Mouse (Mus musculus) myocyte (in vitro differentiated cells): Measurements from ENCODE around the gene Ap2a1. TPM values are rescaled to one million over a fixed set of nuclear protein-coding genes. Genes with fewer than 3 reads are reported as not detected.

ENCODE experiments used
- H3K27me3 ChIP-seq: one replicate; pipeline ENCODE4 v1.6.1; 2011; ENCODE audit not compliant: control insufficient read depth, insufficient read depth, insufficient read length
- H3K36me3 ChIP-seq: one replicate; pipeline ENCODE4 v1.6.1; 2011; ENCODE audit not compliant: control insufficient read depth, insufficient read depth
- H3K4me2 ChIP-seq: one replicate; pipeline ENCODE4 v1.6.1; 2011; ENCODE audit warnings: low read depth, control low read depth
- H3K4me3 ChIP-seq: one replicate; pipeline ENCODE4 v1.5.1; 2011; ENCODE audit warnings: mild to moderate bottlenecking, control low read depth, moderate library complexity
- H3K79me2 ChIP-seq: one replicate; pipeline ENCODE4 v1.6.1; 2011; ENCODE audit not compliant: control insufficient read depth, insufficient read depth
- H3ac ChIP-seq: one replicate; pipeline ENCODE4 v1.6.1; 2011; ENCODE audit not compliant: control insufficient read depth, insufficient read length
- CEBPB ChIP-seq: IDR thresholded peaks from 2 replicates; pipeline ENCODE4 v1.6.1; 2011; ENCODE audit warnings: mild to moderate bottlenecking, moderate library complexity; ENCODE audit not compliant: poor library complexity, insufficient read depth, severe bottlenecking
- E2F4 ChIP-seq: IDR thresholded peaks from one replicate; pipeline ENCODE4 v1.6.1; 2011; ENCODE audit warnings: mild to moderate bottlenecking, control low read depth, moderate library complexity; ENCODE audit not compliant: insufficient read depth
- MAX ChIP-seq: IDR thresholded peaks from one replicate; pipeline ENCODE4 v1.6.1; 2011; ENCODE audit warnings: low read depth, mild to moderate bottlenecking, control low read depth
- MYOD1 ChIP-seq, 3 experiments: IDR thresholded peaks; one replicate each; pipeline ENCODE4 v1.6.1; 2011; ENCODE audit warnings: control low read depth in 2 of 3, low read depth in 2 of 3, mild to moderate bottlenecking in 2 of 3, moderate library complexity in 1 of 3; ENCODE audit not compliant: insufficient read length in 2 of 3, control insufficient read depth in 1 of 3
- MYOG ChIP-seq, 3 experiments: IDR thresholded peaks; one replicate each; pipeline ENCODE4 v1.6.1; 2011; ENCODE audit warnings: control low read depth in 2 of 3, low read depth in 2 of 3, mild to moderate bottlenecking in 2 of 3; ENCODE audit not compliant: insufficient read length in 2 of 3, control insufficient read depth in 1 of 3, insufficient read depth in 1 of 3
- POLR2A ChIP-seq: IDR thresholded peaks from one replicate; pipeline ENCODE4 v1.6.1; 2011; ENCODE audit warnings: low read depth, mild to moderate bottlenecking, control low read depth, moderate library complexity; ENCODE audit not compliant: insufficient read length
- POLR2AphosphoS2 ChIP-seq: IDR thresholded peaks from one replicate; pipeline ENCODE4 v1.6.1; 2011; ENCODE audit warnings: low read depth, control low read depth; ENCODE audit not compliant: insufficient read length
- REST ChIP-seq: IDR thresholded peaks from one replicate; pipeline ENCODE4 v1.6.1; 2011; ENCODE audit warnings: mild to moderate bottlenecking, control low read depth, moderate library complexity; ENCODE audit not compliant: insufficient read depth, insufficient read length
- SRF ChIP-seq: IDR thresholded peaks from one replicate; pipeline ENCODE4 v1.6.1; 2011; ENCODE audit warnings: low read depth; ENCODE audit not compliant: control insufficient read depth, insufficient read length
- TCF12 ChIP-seq: IDR thresholded peaks from one replicate; pipeline ENCODE4 v1.6.1; 2011; ENCODE audit warnings: mild to moderate bottlenecking, control low read depth; ENCODE audit not compliant: poor library complexity, insufficient read depth, severe bottlenecking
- TCF3 ChIP-seq: IDR thresholded peaks from one replicate; pipeline ENCODE4 v1.6.1; 2011; ENCODE audit warnings: low read depth, control low read depth; ENCODE audit not compliant: insufficient read length
- USF1 ChIP-seq: IDR thresholded peaks from one replicate; pipeline ENCODE4 v1.6.1; 2011; ENCODE audit warnings: low read depth, mild to moderate bottlenecking, control low read depth, moderate library complexity
- polyA plus RNA-seq: library from polyadenylated mRNA; unstranded; fragments of >200 nt; fragmentation: generic; extraction: Trizol; gene quantifications from one replicate; pipeline ENCODE4 v1.2.1, GENCODE M21; 2012; ENCODE audit warnings: missing spikeins

Gene Ap2a1
- polyA plus RNA-seq, 1 experiment, result 125 TPM

GRCm38 (mm10) chr7:44919127-44919526, 10.2 kb downstream of the Ap2a1 start:
- H3K79me2 ChIP-seq, result peaks cover 7% of the 10 kb centered on the region
- peaks cover 9% of the 10 kb centered on the region for H3K36me3 ChIP-seq

GRCm38 (mm10) chr7:44918219-44918618, 11.1 kb downstream of the Ap2a1 start:
- no peaks in the 10 kb centered on the region for H3K27me3 ChIP-seq
- H3ac ChIP-seq, result no peak overlapping the region
- H3K36me3 ChIP-seq, result peaks cover 4% of the 10 kb centered on the region
- no peak overlapping the region for H3K4me3 ChIP-seq
- TF ChIP-seq POLR2AphosphoS2 (no peak), MAX (no peak), E2F4 (no peak), CEBPB (no peak), REST (no peak), POLR2A (no peak), TCF12 (no peak), MYOD1 (IDR thresholded peaks at IDR 0.05; ENCODE audit: control insufficient read depth in 1 of 3, insufficient read length in 2 of 3, low read depth in 2 of 3) (no peak), TCF3 (no peak), MYOG (IDR thresholded peaks at IDR 0.05; ENCODE audit: control insufficient read depth in 1 of 3, insufficient read depth in 1 of 3, insufficient read length in 2 of 3, low read depth in 2 of 3) (no peak), USF1 (no peak), SRF (no peak)
- peaks cover 7% of the 10 kb centered on the region for H3K79me2 ChIP-seq
- H3K4me2 ChIP-seq, result no peak overlapping the region

More at GRCm38 (mm10) chr7:44919127-44919526, 10.2 kb downstream of the Ap2a1 start:
- no peak for TF ChIP-seq SRF
- no peak for TF ChIP-seq MAX
- TF ChIP-seq REST, result no peak
- no peak for TF ChIP-seq TCF12
- TF ChIP-seq TCF3, result no peak
- TF ChIP-seq POLR2AphosphoS2, result no peak
- no peak for TF ChIP-seq E2F4
- H3K4me2 ChIP-seq, result no peak overlapping the region
- H3K27me3 ChIP-seq, result no peaks in the 10 kb centered on the region
- no peak overlapping the region for H3ac ChIP-seq
- no peak overlapping the region for H3K4me3 ChIP-seq

GRCm38 (mm10) chr7:44916881-44917280, 12.4 kb downstream of the Ap2a1 start:
- Histone ChIP-seq H3K4me2 (no peak overlapping the region), H3K4me3 (no peak overlapping the region), H3K36me3 (peaks cover 8% of the 10 kb centered on the region), H3K27me3 (no peaks in the 10 kb centered on the region), H3ac (no peak overlapping the region), H3K79me2 (peaks cover 3% of the 10 kb centered on the region)
- TF ChIP-seq TCF12 (no peak), REST (no peak), POLR2AphosphoS2 (no peak), SRF (no peak), MAX (no peak)

GRCm38 (mm10) chr7:44916191-44916590, 13.1 kb downstream of the Ap2a1 start:
- peaks cover 3% of the 10 kb centered on the region for H3K79me2 ChIP-seq
- no peak overlapping the region for H3K4me3 ChIP-seq
- peaks cover 12% of the 10 kb centered on the region for H3K36me3 ChIP-seq
- no peaks in the 10 kb centered on the region for H3K27me3 ChIP-seq
- H3ac ChIP-seq, result no peak overlapping the region
- no peak overlapping the region for H3K4me2 ChIP-seq
- TF ChIP-seq TCF3 (no peak), MYOD1 (IDR thresholded peaks at IDR 0.05; ENCODE audit: control insufficient read depth in 1 of 3, insufficient read length in 2 of 3, low read depth in 2 of 3) (no peak), REST (no peak), USF1 (no peak), SRF (no peak), TCF12 (no peak), MAX (no peak), E2F4 (no peak), CEBPB (no peak), POLR2AphosphoS2 (no peak), MYOG (IDR thresholded peaks at IDR 0.05; ENCODE audit: control insufficient read depth in 1 of 3, insufficient read depth in 1 of 3, insufficient read length in 2 of 3, low read depth in 2 of 3) (no peak), POLR2A (no peak)

- Histone ChIP-seq H3K36me3 (peaks cover 15% of the 10 kb centered on the region), H3K4me3 (no peak overlapping the region), H3K4me2 (no peak overlapping the region), H3K27me3 (no peaks in the 10 kb centered on the region), H3ac (no peak overlapping the region), H3K79me2 (peaks cover 3% of the 10 kb centered on the region)
- TF ChIP-seq MYOD1 (IDR thresholded peaks at IDR 0.05; ENCODE audit: control insufficient read depth in 1 of 3, insufficient read length in 2 of 3, low read depth in 2 of 3), result no peak
- TF ChIP-seq REST, result no peak
- TF ChIP-seq USF1, result no peak
- no peak for TF ChIP-seq CEBPB
- no peak for TF ChIP-seq POLR2A
- no peak for TF ChIP-seq MAX
- TF ChIP-seq SRF, result no peak
- no peak for TF ChIP-seq POLR2AphosphoS2
- no peak for TF ChIP-seq E2F4
- no peak for TF ChIP-seq TCF3
Measured at GRCm38 (mm10) chr7:44915314-44915713, 14.0 kb downstream of the Ap2a1 start.
